Mouse (Mus musculus) CH12.LX (cell line): ENCODE results near the gene Abcc5. TPM values are rescaled to one million over a fixed set of nuclear protein-coding genes. Genes with fewer than 3 reads are reported as not detected.

ENCODE experiments used
- DNase-seq: peaks from one replicate; pipeline ENCODE4 v3.0.0-alpha.2; 2013; ENCODE audit errors: extremely low read depth
- H3K27ac ChIP-seq: 2 replicates; pipeline ENCODE4 v1.5.1; 2012; ENCODE audit warnings: low read depth, mild to moderate bottlenecking, control low read depth, moderate library complexity; ENCODE audit not compliant: insufficient read depth
- H3K27me3 ChIP-seq: replicated peaks from 2 replicates; pipeline ENCODE3; 2012; ENCODE audit warnings: inconsistent platforms
- H3K36me3 ChIP-seq, 2 experiments: replicated peaks in 1 of 2; 2 replicates each; pipeline versions ENCODE3 to v1.6.1; 2012; ENCODE audit warnings: inconsistent platforms in 1 of 2, low read length in 1 of 2, mild to moderate bottlenecking in 1 of 2, mixed read lengths in 1 of 2, moderate library complexity in 1 of 2; ENCODE audit not compliant: control insufficient read depth in 1 of 2, insufficient read depth in 1 of 2
- H3K4me1 ChIP-seq, 2 experiments: 2 replicates each; pipeline ENCODE4 v1.6.1; 2012; ENCODE audit warnings: inconsistent platforms in 1 of 2, moderate library complexity in 1 of 2; ENCODE audit not compliant: insufficient read depth in 2 of 2, control insufficient read depth in 1 of 2
- H3K4me2 ChIP-seq: 2 replicates; pipeline ENCODE4 v1.6.1; 2012; ENCODE audit warnings: low read depth, mild to moderate bottlenecking, control low read depth; ENCODE audit not compliant: poor library complexity, insufficient read depth, severe bottlenecking
- H3K4me3 ChIP-seq, 3 experiments: fragments of 150-350 bp in 1 of 3; sonication (generic) in 1 of 3; replicated peaks in 1 of 3; 2 replicates each; pipeline versions ENCODE3 to v1.5.1; 2011 to 2012; ENCODE audit warnings: low read depth in 2 of 3, low read length in 2 of 3, mild to moderate bottlenecking in 2 of 3, moderate library complexity in 2 of 3, control low read depth in 1 of 3, improper control_type of control experiment in 1 of 3, inconsistent platforms in 1 of 3, mixed read lengths in 1 of 3; ENCODE audit not compliant: poor library complexity in 1 of 3
- H3K79me2 ChIP-seq: replicated peaks from 2 replicates; pipeline ENCODE4 v1.6.1; 2012; ENCODE audit warnings: mild to moderate bottlenecking, moderate library complexity; ENCODE audit not compliant: control insufficient read depth, poor library complexity, insufficient read depth, severe bottlenecking; ENCODE audit errors: extremely low read depth
- H3K9ac ChIP-seq: 2 replicates; pipeline ENCODE4 v1.6.1; 2012; ENCODE audit warnings: low read depth, mild to moderate bottlenecking, control low read depth, moderate library complexity; ENCODE audit not compliant: insufficient read depth
- H3K9me3 ChIP-seq: replicated peaks from 2 replicates; pipeline ENCODE3; 2012; ENCODE audit warnings: low read length, inconsistent platforms, mixed read lengths
- CHD1 ChIP-seq: IDR thresholded peaks from 2 replicates; pipeline ENCODE4 v1.6.1; 2012; ENCODE audit warnings: low read depth, low read length, improper control_type of control experiment, inconsistent platforms
- CTCF ChIP-seq, 2 experiments: IDR thresholded peaks in 1 of 2; conservative IDR thresholded peaks in 1 of 2; 2 replicates each; pipeline ENCODE4 v1.5.1; 2011 to 2012; ENCODE audit warnings: low read depth in 2 of 2, low read length in 2 of 2, improper control_type of control experiment in 1 of 2, inconsistent platforms in 1 of 2, mild to moderate bottlenecking in 1 of 2, moderate library complexity in 1 of 2
- EP300 ChIP-seq: IDR thresholded peaks from 2 replicates; pipeline ENCODE4 v1.6.1; 2011; ENCODE audit warnings: low read length, improper control_type of control experiment
- GABPA ChIP-seq: IDR thresholded peaks from 2 replicates; pipeline ENCODE4 v1.6.1; 2012; ENCODE audit warnings: low read depth, low read length, improper control_type of control experiment, inconsistent platforms; ENCODE audit not compliant: insufficient replicate concordance
- JUND ChIP-seq: conservative IDR thresholded peaks from 2 replicates; pipeline ENCODE4 v1.6.1; 2011; ENCODE audit warnings: low read depth, low read length, improper control_type of control experiment
- KAT2A ChIP-seq: IDR thresholded peaks from 2 replicates; pipeline ENCODE4 v1.6.1; 2012; ENCODE audit warnings: low read length, improper control_type of control experiment, inconsistent platforms; ENCODE audit not compliant: insufficient replicate concordance
- MAFK ChIP-seq: IDR thresholded peaks from 2 replicates; pipeline ENCODE4 v1.6.1; 2011; ENCODE audit warnings: low read length, improper control_type of control experiment; ENCODE audit not compliant: insufficient replicate concordance
- MAX ChIP-seq: IDR thresholded peaks from 2 replicates; pipeline ENCODE4 v1.6.1; 2011; ENCODE audit warnings: low read length, improper control_type of control experiment
- MEF2A ChIP-seq: IDR thresholded peaks from 2 replicates; pipeline ENCODE4 v1.6.1; 2014; ENCODE audit warnings: low read depth, mild to moderate bottlenecking, inconsistent platforms, low read length, improper control_type of control experiment, borderline replicate concordance
- MXI1 ChIP-seq: IDR thresholded peaks from 2 replicates; pipeline ENCODE4 v1.6.1; 2011; ENCODE audit warnings: mild to moderate bottlenecking, low read depth, low read length, improper control_type of control experiment
- MYC ChIP-seq: IDR thresholded peaks from 2 replicates; pipeline ENCODE4 v1.6.1; 2011; ENCODE audit warnings: low read depth, mild to moderate bottlenecking, improper control_type of control experiment, low read length
- NELFE ChIP-seq: IDR thresholded peaks from 2 replicates; pipeline ENCODE4 v1.6.1; 2011; ENCODE audit warnings: low read depth, low read length, improper control_type of control experiment
- NRF1 ChIP-seq: IDR thresholded peaks from 2 replicates; pipeline ENCODE4 v1.6.1; 2014; ENCODE audit warnings: low read depth, mild to moderate bottlenecking, inconsistent platforms, low read length, improper control_type of control experiment, moderate library complexity
- POLR2A ChIP-seq: IDR thresholded peaks from 2 replicates; pipeline ENCODE4 v1.6.1; 2011; ENCODE audit warnings: low read depth, mild to moderate bottlenecking, improper control_type of control experiment, low read length
- SIN3A ChIP-seq: IDR thresholded peaks from 2 replicates; pipeline ENCODE4 v1.6.1; 2012; ENCODE audit warnings: low read length, improper control_type of control experiment, inconsistent platforms
- TCF12 ChIP-seq: IDR thresholded peaks from 2 replicates; pipeline ENCODE4 v1.6.1; 2014; ENCODE audit warnings: low read depth, mild to moderate bottlenecking, inconsistent platforms, low read length, improper control_type of control experiment
- UBTF ChIP-seq: IDR thresholded peaks from 2 replicates; pipeline ENCODE4 v1.6.1; 2012; ENCODE audit warnings: low read depth, mild to moderate bottlenecking, inconsistent platforms, low read length, improper control_type of control experiment, moderate library complexity
- ZC3H11A ChIP-seq: IDR thresholded peaks from 2 replicates; pipeline ENCODE4 v1.6.1; 2012; ENCODE audit warnings: low read depth, mild to moderate bottlenecking, inconsistent platforms, low read length, improper control_type of control experiment
- ZNF384 ChIP-seq: IDR thresholded peaks from 2 replicates; pipeline ENCODE4 v1.6.1; 2012; ENCODE audit warnings: low read depth, low read length, improper control_type of control experiment, inconsistent platforms
- dilution Hi-C: fragments of 300-500 bp; cut with MboI; formaldehyde crosslinking; loops from 2 replicates; pipeline ENCODE4 v1.14.3; 2020; ENCODE audit warnings: low sequenced_read_pairs; ENCODE audit not compliant: extremely low pct_unique_long_range_greater_than_20kb, extremely low pct_ligation_motif_present
- in situ Hi-C: fragments of 300-500 bp; cut with MboI; formaldehyde crosslinking; loops from 3 replicates; pipeline ENCODE4 v1.14.3; 2019; ENCODE audit warnings: low sequenced_read_pairs, low pct_ligation_motif_present, low pct_unique_long_range_greater_than_20kb, mixed read lengths
- polyA plus RNA-seq: library from polyadenylated mRNA; unstranded; fragments of >175 nt; gene quantifications from 2 replicates; pipeline ENCODE4 v1.2.1, GENCODE M21; 2012; ENCODE audit warnings: low read depth; ENCODE audit not compliant: insufficient read length
- total RNA-seq, 2 experiments: library from RNA; depleted of rRNA; stranded (reverse); fragments of 300-350 nt in 1 of 2; fragments of >200 nt in 1 of 2; gene quantifications; 2 replicates each; pipeline ENCODE4 v1.2.3; 2012 to 2014

Gene Abcc5
- total and polyA plus RNA-seq, 3 experiments = 23.4 to 28.6 (median 23.8) TPM

GRCm38 (mm10) chr16:20474211-20474610 lies 48.0 kb upstream of the Abcc5 start:
- Histone ChIP-seq H3K4me2 (no peak overlapping the region), H3K4me3 (no peak overlapping the region), H3K4me1 (no peaks in the 10 kb centered on the region), H3K27me3 (no peaks in the 10 kb centered on the region), H3K9me3 (no peaks in the 10 kb centered on the region), H3K36me3 (no peaks in the 10 kb centered on the region), H3K9ac (no peak overlapping the region)
- DNase-seq = no peak
- in situ Hi-C loops = no loop called here
- no peak for TF ChIP-seq MYC
- no peak for TF ChIP-seq ZNF384
- TF ChIP-seq UBTF = no peak
- no peak for TF ChIP-seq JUND
- TF ChIP-seq CHD1 = no peak
- no peak for TF ChIP-seq NRF1
- TF ChIP-seq MXI1 = no peak
- no peak for TF ChIP-seq MEF2A
- no peak for TF ChIP-seq KAT2A
- TF ChIP-seq CTCF (conservative IDR thresholded peaks at IDR 0.05 in 1 of 2, IDR thresholded peaks at IDR 0.05 in 1 of 2; ENCODE audit: low read depth in 2 of 2, low read length in 2 of 2) = no peak
- TF ChIP-seq, all 38 proteins: peak for 0
- Histone ChIP-seq H3K27ac (no peak overlapping the region), H3K79me2 (no peaks in the 10 kb centered on the region)
- dilution Hi-C loops = no loop called here

GRCm38 (mm10) chr16:20473748-20474147 lies 47.6 kb upstream of the Abcc5 start:
- Histone ChIP-seq H3K27me3 (no peaks in the 10 kb centered on the region), H3K4me2 (no peak overlapping the region), H3K4me1 (no peaks in the 10 kb centered on the region), H3K79me2 (no peaks in the 10 kb centered on the region), H3K9ac (no peak overlapping the region), H3K9me3 (no peaks in the 10 kb centered on the region), H3K27ac (no peak overlapping the region), H3K4me3 (no peak overlapping the region), H3K36me3 (no peaks in the 10 kb centered on the region)
- dilution Hi-C loops (no loop called here), in situ Hi-C loops (no loop called here)
- TF ChIP-seq POLR2A (no peak), GABPA (no peak), ZNF384 (no peak), ZC3H11A (no peak), EP300 (no peak), MAX (no peak), MAFK (no peak), TCF12 (no peak), SIN3A (no peak), MEF2A (no peak), NRF1 (no peak), NELFE (no peak)
- no peak for DNase-seq
